Mouse (Mus musculus): ENCODE results near the gene Elob. TPM values are rescaled to one million over a fixed set of nuclear protein-coding genes. Genes with fewer than 3 reads are reported as not detected.

Elob gene
- total and polyA plus RNA-seq, 2 experiments = 153 to 276 TPM

DNA sequence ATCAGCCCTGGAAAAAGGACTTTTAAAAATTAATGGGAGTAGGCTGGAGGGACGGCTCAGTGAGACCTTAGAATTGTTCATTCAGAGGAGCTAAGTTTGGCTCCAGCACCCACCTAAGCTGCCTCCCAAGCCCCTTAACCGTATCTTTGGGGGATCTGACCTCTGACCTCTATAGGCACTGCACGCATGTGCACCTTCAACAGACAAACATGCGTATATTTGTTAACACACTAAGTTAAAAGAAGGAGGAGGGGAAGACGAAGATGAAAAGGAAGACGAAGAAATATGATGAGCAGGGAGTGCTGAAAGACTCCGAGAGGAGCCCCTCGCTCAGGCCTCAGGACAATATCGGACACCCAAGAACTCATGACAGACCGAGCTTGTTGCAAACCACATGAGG, 27.3 kb downstream of the Elob start:
- no peaks in the 10 kb centered on the region for H3K36me3 ChIP-seq (ENCODE audit: control insufficient read depth, insufficient read depth, low read length)
- 94% methylated on average over 10 of the region's 10 CpGs for WGBS
- no peak for TF ChIP-seq CTCF (IDR thresholded peaks at IDR 0.05; ENCODE audit: low read depth, low read length)
- H3K79me2 ChIP-seq (ENCODE audit: control insufficient read depth, insufficient read depth, low read length) = peaks cover 15% of the 10 kb centered on the region
- no peak overlapping the region for H3K9ac ChIP-seq (ENCODE audit: low read depth, low read length)
- no peaks in the 10 kb centered on the region for H3K27me3 ChIP-seq (ENCODE audit: control insufficient read depth, insufficient read depth, low read length)
- H3K4me3 ChIP-seq (ENCODE audit: insufficient read depth, low read depth, low read length) = no peak overlapping the region
- H3K27ac ChIP-seq (replicated peaks; ENCODE audit: insufficient read depth, low read depth, low read length) = no peak overlapping the region
- no peak for DNase-seq (ENCODE audit: extremely low read depth, low read depth, low spot score)
- H3K4me1 ChIP-seq (ENCODE audit: control insufficient read depth, insufficient read depth, low read length) = peaks cover 11% of the 10 kb centered on the region; the same call in 1 of the 2 replicates

- no peaks in the 10 kb centered on the region for H3K36me3 ChIP-seq (ENCODE audit: control insufficient read depth, insufficient read depth, low read length)
- H3K79me2 ChIP-seq (ENCODE audit: control insufficient read depth, insufficient read depth, low read length) = no peaks in the 10 kb centered on the region
- H3K4me1 ChIP-seq (ENCODE audit: control insufficient read depth, insufficient read depth, low read length) = no peaks in the 10 kb centered on the region
- WGBS = 75% methylated on average over 7 of the region's 7 CpGs
- TF ChIP-seq CTCF (IDR thresholded peaks at IDR 0.05; ENCODE audit: low read depth, low read length) (no peak), POLR2A (IDR thresholded peaks at IDR 0.05; ENCODE audit: extremely low read depth, insufficient read depth, low read length) (no peak)
- no peak overlapping the region for H3K4me3 ChIP-seq (ENCODE audit: insufficient read depth, low read depth, low read length)
- no peak overlapping the region for H3K9ac ChIP-seq (ENCODE audit: low read depth, low read length)
- no peak for DNase-seq (ENCODE audit: extremely low read depth, low read depth, low spot score)
- no peak overlapping the region for H3K27ac ChIP-seq (replicated peaks; ENCODE audit: insufficient read depth, low read depth, low read length)
- H3K27me3 ChIP-seq (ENCODE audit: control insufficient read depth, insufficient read depth, low read length) = no peaks in the 10 kb centered on the region
These were observed 31.6 kb downstream of the Elob start for GRCm38 (mm10) chr17:23797316-23797715.

GRCm38 (mm10) chr17:23795323-23795722, 33.6 kb downstream of the Elob start:
- 96% methylated on average over 8 of the region's 8 CpGs for WGBS
- DNase-seq (ENCODE audit: extremely low read depth, low read depth, low spot score) = no peak
- Histone ChIP-seq H3K9ac (ENCODE audit: low read depth, low read length) (no peak overlapping the region), H3K4me3 (ENCODE audit: insufficient read depth, low read depth, low read length) (no peak overlapping the region), H3K36me3 (ENCODE audit: control insufficient read depth, insufficient read depth, low read length) (no peaks in the 10 kb centered on the region), H3K27ac (replicated peaks; ENCODE audit: insufficient read depth, low read depth, low read length) (no peak overlapping the region), H3K79me2 (ENCODE audit: control insufficient read depth, insufficient read depth, low read length) (no peaks in the 10 kb centered on the region), H3K4me1 (ENCODE audit: control insufficient read depth, insufficient read depth, low read length) (peaks cover 4% of the 10 kb centered on the region; the same call in 1 of the 2 replicates), H3K27me3 (ENCODE audit: control insufficient read depth, insufficient read depth, low read length) (no peaks in the 10 kb centered on the region)
- TF ChIP-seq CTCF (IDR thresholded peaks at IDR 0.05; ENCODE audit: low read depth, low read length) = no peak

DNA sequence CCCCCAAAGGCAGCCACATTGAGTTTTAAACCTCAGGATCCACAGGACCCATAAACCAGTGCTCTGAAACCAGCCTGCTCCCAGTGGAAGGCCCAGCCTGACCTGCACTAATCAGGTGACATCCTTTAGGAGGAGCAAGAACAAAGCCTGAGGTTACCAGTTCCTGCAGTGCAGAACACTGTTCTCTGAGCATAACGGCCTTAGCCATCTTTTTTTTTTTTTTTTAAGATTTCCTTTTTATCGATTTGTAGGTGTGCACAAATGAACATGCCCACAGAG, 37.9 kb downstream of the Elob start:
- peaks cover 11% of the 10 kb centered on the region for H3K4me1 ChIP-seq (ENCODE audit: control insufficient read depth, insufficient read depth, low read length)
- H3K27ac ChIP-seq (replicated peaks; ENCODE audit: insufficient read depth, low read depth, low read length) = peak overlapping the region; percentile 70; the same call in 1 of the 2 replicates
- DNase-seq (ENCODE audit: extremely low read depth, low read depth, low spot score) = peak; percentile 37
- peak overlapping the region; percentile 77 for H3K4me3 ChIP-seq (ENCODE audit: insufficient read depth, low read depth, low read length)
- peak overlapping the region; percentile 87 for H3K9ac ChIP-seq (ENCODE audit: low read depth, low read length)
- WGBS = 33% methylated on average over 2 of the region's 2 CpGs
- H3K79me2 ChIP-seq (ENCODE audit: control insufficient read depth, insufficient read depth, low read length) = no peaks in the 10 kb centered on the region
- H3K36me3 ChIP-seq (ENCODE audit: control insufficient read depth, insufficient read depth, low read length) = no peaks in the 10 kb centered on the region
- TF ChIP-seq POLR2A (IDR thresholded peaks at IDR 0.05; ENCODE audit: extremely low read depth, insufficient read depth, low read length) (no peak), CTCF (IDR thresholded peaks at IDR 0.05; ENCODE audit: low read depth, low read length) (no peak)
- no peaks in the 10 kb centered on the region for H3K27me3 ChIP-seq (ENCODE audit: control insufficient read depth, insufficient read depth, low read length)

- peak within 1 kb of the TSS; percentile 87 for H3K9ac ChIP-seq (ENCODE audit: low read depth, low read length)
- 2% methylated on average over 29 of the region's 29 CpGs for WGBS
- peaks cover 11% of the 10 kb centered on the region for H3K4me1 ChIP-seq (ENCODE audit: control insufficient read depth, insufficient read depth, low read length)
- TF ChIP-seq CTCF (IDR thresholded peaks at IDR 0.05; ENCODE audit: low read depth, low read length) (no peak), POLR2A (IDR thresholded peaks at IDR 0.05; ENCODE audit: extremely low read depth, insufficient read depth, low read length) (0 out of 2 replicates have a peak, but pooled peaks have one; percentile 38)
- no peaks in the 10 kb centered on the region for H3K79me2 ChIP-seq (ENCODE audit: control insufficient read depth, insufficient read depth, low read length)
- H3K27ac ChIP-seq (replicated peaks; ENCODE audit: insufficient read depth, low read depth, low read length) = peak within 1 kb of the TSS; percentile 70
- no peak for DNase-seq (ENCODE audit: extremely low read depth, low read depth, low spot score)
- no peaks in the 10 kb centered on the region for H3K27me3 ChIP-seq (ENCODE audit: control insufficient read depth, insufficient read depth, low read length)
- H3K4me3 ChIP-seq (ENCODE audit: insufficient read depth, low read depth, low read length) = peak within 1 kb of the TSS; percentile 77
- no peaks in the 10 kb centered on the region for H3K36me3 ChIP-seq (ENCODE audit: control insufficient read depth, insufficient read depth, low read length)
These were observed 38.5 kb downstream of the Elob start, which contains the start of gene Srrm2 for GRCm38 (mm10) chr17:23790269-23791078. Gene Srrm2 (plus strand): TSS chr17:23790532.

DNA sequence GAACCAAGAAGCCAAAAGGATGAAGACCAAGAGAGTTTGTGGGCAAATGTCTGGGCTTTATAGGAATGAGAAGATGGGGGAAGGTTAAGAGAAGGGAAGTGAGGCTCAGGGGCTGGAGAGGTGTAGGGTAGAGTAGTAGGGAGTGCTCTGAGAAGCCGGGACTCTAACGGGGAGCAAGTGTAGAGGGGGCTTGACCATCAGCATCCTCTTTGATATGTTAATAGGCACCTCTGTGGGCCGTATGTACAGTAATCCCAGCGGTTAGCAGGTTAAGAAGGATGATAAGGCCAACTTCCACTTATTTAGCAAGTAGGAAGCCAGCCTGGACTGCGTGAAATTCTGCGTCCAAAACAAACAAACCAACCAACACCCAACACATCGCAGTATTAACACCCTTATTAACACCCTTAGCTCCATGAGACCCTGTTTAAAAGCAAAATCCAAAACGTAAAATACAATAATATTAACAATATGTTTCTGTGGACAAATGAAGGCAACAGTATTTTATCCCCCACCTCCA, 39.1 kb downstream of the Elob start:
- 26% methylated on average over 8 of the region's 8 CpGs for WGBS
- H3K79me2 ChIP-seq (ENCODE audit: control insufficient read depth, insufficient read depth, low read length) = no peaks in the 10 kb centered on the region
- H3K36me3 ChIP-seq (ENCODE audit: control insufficient read depth, insufficient read depth, low read length) = no peaks in the 10 kb centered on the region
- peaks cover 11% of the 10 kb centered on the region for H3K4me1 ChIP-seq (ENCODE audit: control insufficient read depth, insufficient read depth, low read length)
- TF ChIP-seq POLR2A (IDR thresholded peaks at IDR 0.05; ENCODE audit: extremely low read depth, insufficient read depth, low read length) = no peak
- no peak for TF ChIP-seq CTCF (IDR thresholded peaks at IDR 0.05; ENCODE audit: low read depth, low read length)
- peak overlapping the region; percentile 70; the same call in 1 of the 2 replicates for H3K27ac ChIP-seq (replicated peaks; ENCODE audit: insufficient read depth, low read depth, low read length)
- no peaks in the 10 kb centered on the region for H3K27me3 ChIP-seq (ENCODE audit: control insufficient read depth, insufficient read depth, low read length)
- no peak for DNase-seq (ENCODE audit: extremely low read depth, low read depth, low spot score)
- peak overlapping the region; percentile 77; the same call in 1 of the 2 replicates for H3K4me3 ChIP-seq (ENCODE audit: insufficient read depth, low read depth, low read length)
- H3K9ac ChIP-seq (ENCODE audit: low read depth, low read length) = peak overlapping the region; percentile 87
